Mouse (Mus musculus) E14TG2a.4 (cell line): ENCODE results near the gene Bhlhe40.

Experiments
- H3K27me3 ChIP-seq: 2 replicates; pipeline ENCODE4 v1.6.1; 2014; ENCODE audit warnings: low read length, control low read depth; ENCODE audit not compliant: insufficient read depth
- H3K36me3 ChIP-seq: 2 replicates; pipeline ENCODE4 v1.6.1; 2014; ENCODE audit warnings: low read length, control low read depth; ENCODE audit not compliant: insufficient read depth
- H3K4me1 ChIP-seq: replicated peaks from 2 replicates; pipeline ENCODE4 v1.6.1; 2014; ENCODE audit warnings: low read depth, low read length, control low read depth
- H3K4me3 ChIP-seq: replicated peaks from 2 replicates; pipeline ENCODE4 v1.5.1; 2014; ENCODE audit warnings: mild to moderate bottlenecking, low read length
- H3K9me3 ChIP-seq: 2 replicates; pipeline ENCODE4 v1.6.1; 2014; ENCODE audit warnings: low read length, control low read depth
- CTCF ChIP-seq: conservative IDR thresholded peaks from 2 replicates; pipeline ENCODE4 v1.5.1; 2014; ENCODE audit warnings: low read length
- NANOG ChIP-seq: IDR thresholded peaks from 2 replicates; pipeline ENCODE4 v1.6.1; 2014; ENCODE audit warnings: borderline replicate concordance, low read length, mixed read lengths
- POU5F1 ChIP-seq: IDR thresholded peaks from 2 replicates; pipeline ENCODE4 v1.6.1; 2014; ENCODE audit warnings: low read length, borderline replicate concordance

Gene Bhlhe40

DNA sequence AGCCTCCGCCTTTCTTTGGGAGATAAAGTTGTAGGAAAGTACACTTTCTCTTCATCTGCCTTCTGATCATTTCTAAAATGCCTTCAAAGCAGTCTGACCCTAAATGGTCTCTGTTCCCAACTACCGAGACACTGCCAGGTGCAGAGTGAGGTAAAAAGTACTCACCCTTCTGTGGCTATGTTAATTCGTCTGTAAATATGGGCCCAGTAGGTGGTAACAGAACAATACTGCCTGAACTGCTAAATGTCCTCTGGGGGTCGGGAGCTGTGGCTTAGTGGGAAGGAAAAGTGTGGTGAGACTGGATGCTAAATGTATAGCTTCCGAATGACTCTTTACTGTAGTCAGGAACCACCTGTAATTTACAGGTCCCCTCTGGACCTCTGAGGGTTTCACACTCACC lies 16.1 kb upstream of the Bhlhe40 start:
- Histone ChIP-seq H3K27me3 (no peaks in the 10 kb centered on the region), H3K36me3 (no peaks in the 10 kb centered on the region), H3K4me1 (peaks cover 47% of the 10 kb centered on the region), H3K9me3 (no peaks in the 10 kb centered on the region), H3K4me3 (no peak overlapping the region)
- TF ChIP-seq CTCF (no peak), NANOG (peak; percentile 60; the same call in 1 of the 2 replicates), POU5F1 (no peak)

DNA sequence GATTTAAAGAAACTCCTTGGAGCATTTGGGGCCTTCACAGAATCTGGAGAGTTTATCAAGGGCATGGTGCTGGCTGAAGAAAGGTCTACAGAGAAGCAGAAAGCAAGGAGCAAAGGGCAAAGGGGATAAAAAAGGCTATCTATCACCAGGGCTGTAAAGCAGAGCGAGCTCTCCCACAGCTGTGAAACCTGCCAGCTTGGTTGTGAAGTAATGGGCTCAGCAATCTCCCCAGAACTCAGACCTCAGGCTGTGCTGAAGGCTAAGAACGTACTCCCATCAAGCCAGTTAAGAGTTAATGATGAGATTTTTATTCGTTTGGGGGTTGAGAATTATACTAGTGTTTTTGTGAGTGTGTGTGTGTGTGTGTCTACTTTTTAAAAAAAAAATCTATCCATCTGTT lies 13.3 kb upstream of the Bhlhe40 start:
- Histone ChIP-seq H3K4me3 (no peak overlapping the region), H3K36me3 (no peaks in the 10 kb centered on the region), H3K9me3 (no peaks in the 10 kb centered on the region), H3K4me1 (peaks cover 39% of the 10 kb centered on the region), H3K27me3 (no peaks in the 10 kb centered on the region)
- no peak for TF ChIP-seq NANOG
- no peak for TF ChIP-seq POU5F1
- TF ChIP-seq CTCF: no peak

DNA sequence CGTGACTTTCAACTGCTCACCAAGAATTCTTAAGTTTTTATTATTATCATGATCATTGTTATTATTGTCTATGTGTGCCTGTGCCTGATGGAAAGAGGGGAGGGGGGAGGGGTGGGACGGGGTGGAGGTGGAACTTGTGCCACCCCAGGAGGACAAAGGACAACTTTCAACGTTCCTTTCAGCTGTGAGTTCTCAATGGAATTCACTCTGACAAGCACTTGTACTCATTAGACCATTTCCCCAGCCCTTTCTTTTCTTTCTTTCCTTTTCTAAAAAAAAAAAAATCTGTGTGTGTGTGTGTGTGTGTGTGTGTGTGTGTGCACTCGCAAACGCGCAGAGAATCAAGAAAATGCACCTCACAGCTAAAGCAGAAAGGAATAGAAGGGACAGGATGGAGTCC lies 12.4 kb upstream of the Bhlhe40 start:
- Histone ChIP-seq H3K4me1 (peaks cover 29% of the 10 kb centered on the region), H3K4me3 (no peak overlapping the region), H3K36me3 (no peaks in the 10 kb centered on the region), H3K27me3 (no peaks in the 10 kb centered on the region), H3K9me3 (no peaks in the 10 kb centered on the region)
- no peak for TF ChIP-seq NANOG
- TF ChIP-seq CTCF: no peak
- TF ChIP-seq POU5F1: no peak

DNA sequence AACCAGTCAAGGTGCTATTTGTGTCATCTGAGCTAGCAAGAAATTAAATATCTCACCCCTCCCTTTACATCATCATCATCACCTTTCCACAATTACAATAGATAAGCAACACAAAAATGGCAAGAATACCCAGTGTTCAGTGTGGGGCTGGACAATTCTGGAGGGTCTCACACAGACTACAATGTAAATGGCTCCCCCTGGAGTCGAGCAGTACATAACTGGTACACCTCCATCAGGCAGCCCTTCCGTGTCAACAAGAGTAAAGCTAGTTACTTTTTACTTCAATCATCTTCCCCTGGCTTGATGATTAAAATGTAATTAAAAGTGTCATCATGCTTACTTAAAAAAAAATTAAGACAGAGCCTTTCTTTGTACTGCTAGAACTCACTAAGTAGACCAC lies 4.6 kb upstream of the Bhlhe40 start:
- Histone ChIP-seq H3K9me3 (no peaks in the 10 kb centered on the region), H3K4me3 (no peak overlapping the region), H3K36me3 (no peaks in the 10 kb centered on the region), H3K4me1 (peaks cover 19% of the 10 kb centered on the region), H3K27me3 (peaks cover 2% of the 10 kb centered on the region; the same call in 1 of the 2 replicates)
- TF ChIP-seq POU5F1: no peak
- 0 out of 2 replicates have a peak, but pooled peaks have one; percentile 12 for TF ChIP-seq CTCF

DNA sequence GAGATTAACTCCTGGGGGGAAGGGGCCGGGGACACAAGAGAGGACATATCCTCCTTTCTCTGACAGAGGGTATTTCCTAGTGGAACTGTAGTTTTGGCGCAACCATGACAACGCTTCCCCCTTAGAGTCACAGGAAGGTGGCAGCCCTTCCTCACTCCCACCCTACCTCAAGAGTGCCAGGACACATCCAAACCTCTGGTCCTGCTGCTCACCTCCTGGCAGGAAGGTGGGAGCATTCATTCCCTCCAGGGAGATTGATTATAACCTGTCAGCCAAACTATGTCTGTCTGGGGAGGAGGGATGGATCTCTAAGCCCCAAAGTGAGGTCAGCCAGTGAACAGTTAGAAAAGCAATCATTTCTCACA lies 2.4 kb upstream of the Bhlhe40 start:
- Histone ChIP-seq H3K9me3 (no peaks in the 10 kb centered on the region), H3K36me3 (peaks cover 13% of the 10 kb centered on the region), H3K4me3 (peak overlapping the region; percentile 93), H3K27me3 (peaks cover 8% of the 10 kb centered on the region; the same call in 1 of the 2 replicates), H3K4me1 (peaks cover 33% of the 10 kb centered on the region)
- TF ChIP-seq CTCF (no peak), POU5F1 (no peak), NANOG (no peak)

DNA sequence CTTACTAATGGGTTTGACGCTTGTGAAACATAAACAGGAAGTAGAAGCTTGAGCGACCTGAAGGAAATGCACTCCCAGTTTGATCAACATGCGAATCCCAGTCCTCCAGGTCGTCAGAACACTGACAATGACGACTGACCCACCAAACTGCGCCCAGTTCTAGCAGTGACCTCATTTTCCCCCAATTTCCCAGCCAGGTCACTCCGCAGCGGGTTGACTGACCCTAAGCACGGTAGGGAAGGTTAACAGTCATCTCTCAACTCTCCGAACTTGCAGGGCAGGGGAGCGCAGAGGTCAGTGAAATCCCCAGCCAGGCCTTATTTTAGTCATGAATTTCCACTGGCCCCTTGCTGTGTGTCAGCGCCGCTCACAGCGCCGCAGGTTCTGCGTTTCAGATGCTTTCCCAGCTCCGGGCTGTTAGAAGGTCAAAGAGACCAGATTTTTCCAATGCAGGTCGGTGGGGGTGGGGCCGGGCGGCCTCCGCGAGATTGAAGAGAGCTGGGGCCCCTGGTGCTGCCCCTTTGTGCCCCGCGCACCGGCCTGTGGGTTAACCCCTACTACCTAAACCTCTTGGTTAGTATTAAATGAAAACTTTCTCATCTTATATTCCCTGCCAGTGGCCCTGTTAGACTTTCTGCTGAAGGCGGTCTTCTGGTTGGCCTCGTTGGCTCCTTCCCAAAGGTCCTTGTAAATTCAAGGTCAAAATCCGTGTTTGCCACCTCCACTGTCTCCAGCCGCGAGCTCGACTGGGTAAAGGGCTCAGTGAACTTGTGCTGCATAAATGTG lies 1.8 kb upstream of the Bhlhe40 start:
- peak overlapping the region; percentile 93 for H3K4me3 ChIP-seq
- no peaks in the 10 kb centered on the region for H3K9me3 ChIP-seq
- peaks cover 19% of the 10 kb centered on the region for H3K36me3 ChIP-seq
- TF ChIP-seq CTCF: no peak
- TF ChIP-seq POU5F1: no peak
- TF ChIP-seq NANOG: no peak
- H3K27me3 ChIP-seq: peaks cover 8% of the 10 kb centered on the region; the same call in 1 of the 2 replicates
- peaks cover 38% of the 10 kb centered on the region for H3K4me1 ChIP-seq

DNA sequence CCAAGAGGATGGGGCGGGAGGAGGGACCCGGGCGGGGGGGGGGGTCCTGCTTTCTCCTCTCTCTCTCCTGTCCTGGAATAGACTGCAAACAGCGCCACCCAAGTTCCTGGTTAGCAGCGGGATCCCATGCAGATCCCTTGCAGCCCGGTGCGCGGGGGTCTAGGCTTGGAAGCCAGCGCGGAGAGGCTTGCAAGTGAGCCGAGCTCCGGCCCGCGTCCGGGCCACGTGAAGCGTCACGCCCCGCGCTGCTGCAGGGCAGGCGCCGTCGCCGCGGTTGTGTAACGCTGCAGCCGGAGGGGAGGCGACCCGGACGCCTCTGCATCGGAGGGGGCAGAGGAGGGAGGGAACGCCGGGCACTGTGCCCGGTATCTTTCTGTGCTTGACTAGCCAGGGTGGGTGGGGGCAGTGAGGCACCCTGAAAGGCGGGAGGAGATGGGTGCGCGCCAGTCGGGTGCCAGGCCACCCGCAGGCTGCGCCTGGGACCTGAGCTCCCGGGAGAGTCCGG lies 1.2 kb upstream of the Bhlhe40 start:
- H3K36me3 ChIP-seq: peaks cover 26% of the 10 kb centered on the region
- peaks cover 8% of the 10 kb centered on the region; the same call in 1 of the 2 replicates for H3K27me3 ChIP-seq
- H3K9me3 ChIP-seq: no peaks in the 10 kb centered on the region
- H3K4me1 ChIP-seq: peaks cover 45% of the 10 kb centered on the region
- H3K4me3 ChIP-seq: peak overlapping the region; percentile 93
- TF ChIP-seq CTCF (no peak), NANOG (no peak), POU5F1 (no peak)

DNA sequence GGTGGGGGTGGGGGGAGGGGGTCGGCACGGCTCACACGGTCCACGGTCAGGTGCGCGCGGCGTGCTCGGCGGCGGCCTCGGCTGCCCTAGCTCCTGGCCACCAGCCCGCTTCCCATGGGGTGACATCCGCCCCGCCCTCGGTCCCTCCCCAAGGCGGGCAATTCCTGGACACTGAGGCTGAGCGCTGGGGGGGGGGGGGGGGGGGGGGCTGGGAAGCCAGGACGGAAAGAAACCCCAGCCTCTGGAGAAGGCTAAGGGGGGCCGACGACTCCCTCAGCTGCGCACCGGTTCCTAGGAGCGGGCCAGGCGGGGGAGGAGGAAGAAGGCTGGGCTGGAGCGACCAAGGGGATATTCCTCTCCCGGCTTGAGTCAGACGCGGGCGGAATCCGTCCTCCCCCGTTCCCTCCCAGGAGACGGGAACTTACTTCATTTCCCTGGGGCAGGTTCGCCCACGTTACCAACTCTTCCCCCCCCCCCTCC lies 663 bp upstream of the Bhlhe40 start:
- Histone ChIP-seq H3K4me1 (peaks cover 50% of the 10 kb centered on the region), H3K27me3 (peaks cover 11% of the 10 kb centered on the region; the same call in 1 of the 2 replicates), H3K4me3 (peak overlapping the region; percentile 93), H3K9me3 (no peaks in the 10 kb centered on the region), H3K36me3 (peaks cover 31% of the 10 kb centered on the region)
- TF ChIP-seq POU5F1 (no peak), CTCF (no peak), NANOG (no peak)
